Mouse (Mus musculus) ES-Bruce4 (cell line): ENCODE results near the gene Ska2.

Source experiments
- CTCF ChIP-seq: IDR thresholded peaks from one replicate; pipeline ENCODE4 v1.8.1; 2011; ENCODE audit warnings: low read depth, low read length
- EP300 ChIP-seq: IDR thresholded peaks from 2 replicates; pipeline ENCODE4 v1.6.1; 2011; ENCODE audit warnings: low read depth, low read length; ENCODE audit not compliant: insufficient read depth
- POLR2A ChIP-seq: IDR thresholded peaks from one replicate; pipeline ENCODE4 v1.8.1; 2011; ENCODE audit warnings: low read length; ENCODE audit not compliant: insufficient read depth

DNA sequence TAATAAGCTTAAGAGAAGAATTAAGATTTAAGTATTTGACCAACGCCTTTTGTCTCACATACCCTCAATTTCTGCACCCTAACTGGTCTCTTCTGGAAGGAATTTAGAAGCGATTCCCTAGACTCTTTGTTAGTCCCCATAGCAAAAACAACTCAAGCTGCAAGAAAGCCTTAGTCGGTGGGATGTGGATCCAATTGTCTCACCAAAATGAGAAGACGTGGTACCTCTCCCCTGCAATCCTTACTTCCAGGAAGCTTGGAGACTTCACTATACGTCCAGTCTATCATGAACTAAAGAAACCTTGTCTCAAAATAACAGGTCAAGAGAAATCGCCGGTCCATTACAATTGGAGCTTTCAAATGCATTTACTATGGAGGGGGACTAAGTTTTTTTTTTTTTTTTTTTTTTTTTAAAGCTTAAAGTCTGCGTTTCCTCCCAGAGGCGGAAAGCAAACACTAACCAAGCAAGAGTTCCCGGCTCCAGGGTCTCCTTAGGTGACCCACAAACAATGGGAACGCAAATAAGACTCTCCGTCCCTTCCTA, 17.3 kb downstream of the Ska2 start:
- no peak for TF ChIP-seq EP300
- no peak for TF ChIP-seq POLR2A
- no peak for TF ChIP-seq CTCF
